Mouse (Mus musculus): Measurements from ENCODE around the gene Adcy4.

Gene Adcy4

DNA sequence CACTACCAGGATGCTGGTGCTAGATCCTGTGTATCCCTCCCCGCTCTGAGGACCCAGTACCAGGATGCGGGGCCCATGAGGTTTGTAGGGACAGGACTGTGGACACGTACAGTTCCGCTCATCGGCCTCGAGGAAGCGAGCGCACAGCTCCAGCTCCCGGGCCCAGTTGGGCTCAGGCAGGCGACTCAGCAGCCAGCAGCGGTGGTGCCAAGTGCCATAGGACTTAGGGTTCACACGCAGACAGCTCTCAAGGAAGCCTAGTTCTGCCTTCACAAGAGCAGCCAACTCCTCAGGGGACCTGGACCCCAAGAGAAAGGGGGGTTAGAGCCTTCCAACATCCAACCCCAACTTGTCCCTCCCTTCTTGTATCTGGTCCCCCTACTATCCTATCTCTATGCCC is 63.2 kb downstream of the Adcy4 start:
- DNase-seq (ENCODE audit: low read depth, low spot score), result no peak

DNA sequence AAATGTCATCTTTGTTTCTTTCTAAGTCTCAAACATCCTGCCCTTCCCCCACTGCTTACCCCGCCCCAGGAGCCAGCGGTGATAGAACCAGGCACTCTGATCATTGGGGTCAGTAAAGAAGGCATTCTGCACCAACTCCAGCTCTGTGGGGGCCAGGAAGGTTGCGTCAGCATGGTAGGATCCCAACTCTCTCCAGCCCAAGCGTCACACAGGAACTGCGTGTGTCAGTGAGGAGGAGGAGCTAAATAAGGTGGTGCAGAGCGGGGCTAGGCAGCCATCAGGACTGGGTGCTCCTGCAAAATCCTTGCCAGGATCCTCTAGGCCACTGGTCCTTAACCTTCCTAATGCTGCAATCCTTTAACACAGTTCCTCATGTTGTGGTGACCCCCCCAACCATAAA is 64.2 kb downstream of the Adcy4 start:
- DNase-seq (ENCODE audit: low read depth, low spot score), result peak; percentile 66

All from R1 (cell line).